Mouse (Mus musculus) embryonic fibroblast, embryonic 13.5 days (primary cell): ENCODE measurements at regions not wholly inside any gene's neighbourhood (a gene's known extent, or its start where the extent isn't known, plus 50 kb on each side); places are given as distances from the start of the nearest gene placed in this dataset.
"Not testable (repeated sequence)": the region's sequence is repeated elsewhere in the genome, so short reads cannot be mapped to it uniquely, and the experiment has no call there.

Experiments
- CTCF ChIP-seq: IDR thresholded peaks from 2 replicates; pipeline ENCODE4 v1.5.1; 2011; ENCODE audit warnings: mild to moderate bottlenecking, control low read depth, low read length, moderate library complexity, borderline replicate concordance; ENCODE audit not compliant: insufficient read depth
- POLR2A ChIP-seq: IDR thresholded peaks from 2 replicates; pipeline ENCODE4 v1.6.1; 2011; ENCODE audit warnings: low read depth, mild to moderate bottlenecking, control low read depth, low read length, moderate library complexity

- not testable (repeated sequence) for TF ChIP-seq POLR2A, CTCF
Measured at GRCm38 (mm10) chrX:103025495-103025894, 97.3 kb downstream of the 1700018G05Rik start.
